Mouse (Mus musculus): ENCODE measurements around the gene Hist2h2ac.

DNA sequence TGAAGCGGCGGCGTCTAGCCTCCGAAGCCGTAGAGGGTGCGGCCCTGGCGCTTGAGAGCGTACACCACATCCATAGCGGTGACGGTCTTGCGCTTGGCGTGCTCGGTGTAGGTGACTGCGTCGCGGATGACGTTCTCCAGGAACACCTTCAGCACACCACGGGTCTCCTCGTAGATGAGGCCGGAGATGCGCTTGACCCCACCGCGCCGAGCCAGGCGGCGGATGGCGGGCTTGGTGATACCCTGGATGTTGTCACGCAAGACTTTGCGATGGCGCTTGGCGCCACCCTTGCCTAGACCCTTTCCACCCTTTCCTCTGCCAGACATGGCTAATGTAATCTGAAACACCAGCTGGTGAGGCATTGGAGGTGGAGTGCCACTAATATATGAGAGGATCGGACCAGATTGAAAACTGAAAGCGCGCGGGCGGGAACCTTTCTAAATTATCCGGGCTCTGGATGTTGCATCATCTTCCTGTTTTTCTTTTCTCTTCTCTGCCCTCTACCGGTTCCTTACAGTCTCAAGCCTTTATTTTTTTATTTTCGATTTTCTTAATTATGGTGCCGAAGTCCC lies 42.4 kb upstream of the Hist2h2ac start, which contains the start of gene Hist2h4:
- TF ChIP-seq CTCF (IDR thresholded peaks at IDR 0.05; ENCODE audit: control insufficient read depth, insufficient read depth, insufficient replicate concordance, low read depth, low read length) (no peak), POLR2A (IDR thresholded peaks at IDR 0.05; ENCODE audit: control insufficient read depth, low read depth, low read length) (peak; percentile 74; the same call in 1 of the 2 replicates)
